Mouse (Mus musculus) urinary bladder, adult 2 months (tissue): ENCODE results near the gene Zbed6. TPM values are rescaled to one million over a fixed set of nuclear protein-coding genes. Genes with fewer than 3 reads are reported as not detected.
A peak's percentile ranks its signal among the peaks of the same experiment; 100 is the strongest.
"Not testable (repeated sequence)": the region's sequence is repeated elsewhere in the genome, so short reads cannot be mapped to it uniquely, and the experiment has no call there.

Source experiments
- DNase-seq: peaks from one replicate; pipeline ENCODE4 v3.0.0; 2022; ENCODE audit warnings: low spot score
- polyA plus RNA-seq: library from polyadenylated mRNA; depleted of rRNA; stranded (reverse); fragments of >200 nt; gene quantifications from 2 replicates; pipeline ENCODE4 v1.2.3, GENCODE M21; 2012; rRNA removed

Gene Zbed6
- polyA plus RNA-seq, result 0.59 and 4.8 TPM in 2 replicates

DNA sequence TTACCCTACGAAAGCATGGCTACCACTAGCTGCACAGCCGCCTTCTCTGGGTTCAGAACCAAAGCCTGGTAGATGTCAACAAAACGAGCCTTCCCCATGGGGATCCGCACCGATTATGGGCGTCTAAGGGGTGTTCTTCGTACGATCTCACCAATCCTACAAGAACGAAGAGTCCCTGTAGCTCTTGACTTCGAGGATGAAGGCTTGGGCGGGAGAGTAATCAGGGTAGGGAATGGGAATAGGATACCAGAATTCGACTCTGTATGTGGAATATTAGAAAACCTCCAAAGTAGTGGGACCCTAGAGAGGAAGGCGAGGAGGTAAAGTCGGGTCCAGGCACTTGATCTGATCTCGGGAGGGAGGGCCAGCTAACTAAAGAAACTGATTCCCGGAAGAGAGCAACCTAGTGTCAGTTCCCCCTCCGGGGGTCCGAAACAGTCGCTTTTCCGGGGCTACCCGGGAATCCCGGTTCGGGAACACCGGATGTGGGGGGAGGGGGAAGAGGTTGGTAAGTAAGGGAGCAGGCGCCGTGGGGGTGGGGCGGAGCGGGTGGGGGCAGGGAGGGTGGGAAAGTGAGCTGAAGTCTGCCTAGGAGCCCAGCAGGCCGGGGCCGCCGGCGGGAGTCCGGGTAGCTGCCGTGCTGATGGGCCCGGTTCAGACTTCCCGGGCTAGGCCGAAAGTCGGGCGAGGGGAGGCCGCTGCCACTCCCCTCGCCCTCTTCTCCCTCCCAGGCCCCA lies at the start of gene Zbed6:
Gene Zbed6, minus strand, starts transcription at position 420 of the 737 bp plus-strand sequence.
- peak; percentile 60 for DNase-seq

- no peak for DNase-seq
Measured at GRCm38 (mm10) chr1:133709292-133709691, 48.6 kb upstream of the Zbed6 start.

- DNase-seq, result not testable (repeated sequence)
Measured at GRCm38 (mm10) chr1:133701824-133702223, 41.1 kb upstream of the Zbed6 start.

DNA sequence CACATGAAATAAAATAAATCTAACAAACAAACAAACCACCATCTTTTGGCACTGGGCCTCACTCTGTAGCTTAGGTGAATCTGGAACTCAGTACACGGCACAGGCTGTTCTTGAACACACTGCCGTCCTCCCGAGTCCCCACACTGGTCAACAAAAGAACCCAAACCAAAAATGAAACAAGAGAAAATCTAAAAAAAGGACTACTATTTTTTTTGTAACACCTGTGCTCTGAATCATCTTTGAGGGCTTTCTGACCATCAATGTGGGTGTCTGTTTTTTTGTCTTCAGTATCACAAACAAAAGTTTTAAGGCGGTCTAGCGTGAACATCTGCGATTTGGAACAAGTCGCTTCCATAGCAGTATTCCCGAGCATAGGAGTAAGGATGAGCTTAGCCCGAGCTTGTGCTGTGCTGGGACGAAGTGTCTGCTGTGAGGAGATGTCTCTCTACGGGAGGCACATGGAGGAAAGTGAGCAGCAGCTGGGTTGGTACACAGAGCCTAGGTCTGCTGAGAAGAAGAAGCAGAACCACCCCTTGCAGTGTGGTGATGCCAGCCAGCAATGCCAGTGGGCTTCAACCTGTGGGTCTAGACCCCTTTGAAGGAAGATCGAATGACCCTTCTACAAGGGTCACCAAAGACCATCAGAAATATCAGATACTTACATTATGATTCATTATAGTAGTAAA lies 37.4 kb upstream of the Zbed6 start:
- no peak for DNase-seq

GRCm38 (mm10) chr1:133695901-133696300 lies 35.2 kb upstream of the Zbed6 start:
- no peak for DNase-seq

GRCm38 (mm10) chr1:133694876-133695275 lies 34.2 kb upstream of the Zbed6 start:
- DNase-seq, result no peak

- DNase-seq, result no peak
Measured at GRCm38 (mm10) chr1:133694301-133694700, 33.6 kb upstream of the Zbed6 start.

DNA sequence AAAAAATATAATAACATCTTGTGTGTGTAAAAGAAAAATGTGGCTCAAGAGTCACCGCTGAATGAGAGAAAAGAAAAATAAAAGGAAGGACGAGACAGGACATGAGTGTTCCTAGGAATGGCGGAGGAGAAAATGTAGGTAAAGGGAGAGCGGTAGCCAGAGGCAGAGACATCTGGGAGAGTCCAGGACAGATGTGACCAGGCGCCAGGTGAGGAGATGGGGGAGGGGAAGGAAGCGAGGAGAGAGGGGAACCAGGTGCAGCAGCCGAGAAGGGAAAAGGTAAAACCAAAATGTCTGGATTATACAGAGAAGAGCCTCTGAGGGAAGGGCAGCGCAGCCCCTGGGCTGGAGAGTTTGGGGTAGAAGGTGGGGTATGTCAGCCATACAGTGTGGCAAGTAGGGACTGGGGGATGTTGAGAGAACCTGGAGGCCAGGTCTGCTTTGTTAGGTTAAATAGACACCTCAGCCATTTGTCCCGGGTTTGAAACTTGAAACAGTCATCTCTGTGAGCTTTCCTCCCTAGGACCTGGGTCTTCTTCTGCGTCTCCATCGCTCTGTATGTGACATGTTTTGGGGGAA lies 32.9 kb upstream of the Zbed6 start:
- DNase-seq, result no peak

DNA sequence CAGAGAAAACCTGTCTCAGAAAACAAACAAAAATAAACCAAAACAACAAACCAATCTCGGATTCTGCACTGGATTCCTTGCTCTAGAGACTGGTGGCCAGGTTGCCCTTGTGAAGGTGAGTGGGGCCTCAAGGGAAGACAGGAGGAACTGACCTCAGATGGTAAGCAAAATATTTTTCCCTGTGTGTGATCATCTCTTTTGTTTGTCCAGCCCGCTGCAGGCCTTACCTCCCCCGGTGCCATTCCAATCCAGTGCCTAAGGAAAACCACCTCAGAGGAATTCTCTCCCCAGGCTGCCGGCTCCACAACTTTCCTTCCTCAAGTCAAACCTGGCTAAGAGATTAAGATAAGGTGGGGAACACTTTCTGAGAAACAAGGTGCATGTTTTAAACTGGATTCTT lies 31.5 kb upstream of the Zbed6 start:
- DNase-seq, result no peak

GRCm38 (mm10) chr1:133691046-133691445 lies 30.4 kb upstream of the Zbed6 start:
- no peak for DNase-seq

- DNase-seq, result no peak
Measured at GRCm38 (mm10) chr1:133689897-133690296, 29.2 kb upstream of the Zbed6 start, which contains the start of gene Lax1. Lax1 (minus strand) TSS chr1:133690108.

DNA sequence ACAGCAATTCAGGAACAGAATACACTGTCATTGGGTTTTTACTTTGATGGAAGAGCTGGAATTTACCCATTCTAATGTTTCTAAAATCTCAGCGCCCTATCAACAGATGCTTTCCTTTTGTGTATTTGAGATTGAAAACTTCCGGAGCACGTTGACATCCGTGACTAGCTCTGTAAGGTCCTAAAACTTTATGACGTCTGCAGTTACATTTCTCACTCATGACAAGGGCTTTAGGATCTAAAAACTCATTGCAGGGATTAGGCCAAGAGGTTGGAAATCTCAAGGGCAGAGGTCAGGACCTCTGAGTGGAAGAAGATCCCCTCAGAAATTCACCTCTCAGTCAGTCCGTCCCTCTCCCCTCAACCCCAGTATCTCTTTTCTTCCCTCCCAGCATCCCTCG lies 27.6 kb upstream of the Zbed6 start:
- no peak for DNase-seq

- DNase-seq, result no peak
Measured at GRCm38 (mm10) chr1:133685749-133686519, 25.2 kb upstream of the Zbed6 start.

DNA sequence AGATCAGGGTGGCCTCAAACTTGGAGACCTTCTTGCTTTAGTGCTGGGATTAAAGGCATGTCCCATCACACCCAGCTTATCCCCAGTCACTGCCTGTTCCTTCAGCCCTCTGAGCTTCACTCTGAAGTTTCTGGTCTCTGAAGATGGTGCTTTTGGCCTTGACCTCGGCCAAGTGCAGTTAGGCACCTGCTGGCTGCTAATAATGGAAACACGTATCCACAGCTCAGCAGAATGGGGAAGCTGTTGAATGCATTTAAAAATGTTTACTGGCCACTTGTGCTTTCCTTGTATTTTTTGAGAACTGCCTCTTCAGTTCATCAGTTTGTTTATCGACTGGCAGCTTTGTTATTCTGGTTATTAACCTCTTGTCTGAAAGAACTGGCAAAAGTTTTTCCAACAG lies 11.1 kb upstream of the Zbed6 start:
- DNase-seq, result no peak

DNA sequence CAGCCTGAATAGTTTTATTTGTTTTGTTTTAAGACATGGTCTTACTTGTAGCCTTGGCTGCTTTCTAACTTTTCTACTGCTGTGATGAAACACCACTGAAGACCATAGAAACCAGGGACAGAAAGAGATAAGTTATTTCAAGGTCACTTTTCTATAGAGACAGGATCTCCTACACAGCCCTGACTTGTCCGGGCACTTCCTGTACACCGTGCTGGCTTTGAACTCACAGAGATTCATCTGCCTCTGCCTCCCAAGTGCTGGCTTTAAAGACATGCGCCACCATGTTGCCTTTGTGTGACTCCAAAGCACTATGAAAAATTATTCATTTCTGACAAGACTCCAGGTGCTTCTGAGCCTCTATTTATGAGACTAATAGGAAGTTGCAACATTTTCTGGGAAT lies 10.6 kb upstream of the Zbed6 start:
- no peak for DNase-seq

DNA sequence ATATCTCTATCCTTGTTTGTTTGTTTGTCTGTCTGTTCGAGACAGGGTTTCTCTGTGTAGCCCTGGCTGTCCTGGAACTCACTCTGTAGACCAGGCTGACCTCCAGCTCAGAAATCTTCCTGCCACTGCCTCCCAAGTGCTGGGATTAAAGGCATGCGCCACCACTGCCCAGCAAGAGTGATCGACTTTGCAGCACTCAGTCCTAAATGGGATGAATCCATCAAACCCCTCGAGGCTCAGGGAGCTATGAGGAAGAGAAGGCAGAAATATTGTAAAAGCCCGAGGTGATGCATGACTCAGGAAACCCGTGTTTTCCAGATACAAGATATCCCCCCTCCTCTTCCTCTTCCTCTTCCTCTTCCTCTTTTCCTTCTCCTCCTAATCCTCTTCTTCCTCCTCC lies 10.1 kb upstream of the Zbed6 start:
- DNase-seq, result no peak

- no peak for DNase-seq
Measured at GRCm38 (mm10) chr1:133670190-133670589, 9.5 kb upstream of the Zbed6 start.

DNA sequence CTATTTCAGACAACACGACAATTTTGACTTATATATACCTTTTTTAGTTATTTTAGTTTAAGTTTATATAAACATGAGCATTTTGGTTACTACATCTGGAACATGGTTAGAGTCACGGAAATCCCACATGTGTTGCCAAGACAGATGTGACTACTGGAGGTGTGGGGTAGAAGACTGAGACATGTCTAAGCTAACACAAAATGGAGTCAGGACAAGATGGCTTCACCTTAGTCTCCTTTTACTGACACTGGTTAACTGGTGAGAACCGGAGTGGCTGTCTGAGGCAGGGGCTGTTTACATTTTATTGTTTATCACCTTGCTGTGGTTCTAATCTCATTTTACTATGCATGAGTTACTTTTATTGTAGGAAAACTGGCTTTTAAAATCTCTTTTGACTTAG lies 7.9 kb upstream of the Zbed6 start:
- no peak for DNase-seq

DNA sequence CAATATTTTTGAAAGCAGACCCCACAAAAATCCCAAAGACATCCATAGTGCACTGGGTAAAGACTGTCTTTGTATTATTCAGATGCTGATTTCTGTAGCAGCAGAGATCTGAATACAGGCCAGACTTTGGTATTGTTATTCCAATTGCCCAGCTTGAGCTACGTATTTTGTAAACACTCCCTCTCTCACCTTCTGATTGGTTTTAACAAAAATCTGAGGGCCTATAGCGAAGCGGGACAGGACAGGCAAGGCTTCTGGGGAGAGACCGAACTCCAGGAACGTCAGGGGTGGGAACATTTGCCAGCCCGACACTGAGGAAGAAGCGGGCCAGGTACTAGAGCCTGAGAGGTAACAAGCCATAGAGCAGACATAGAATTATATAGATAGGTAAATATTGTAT lies 7.0 kb upstream of the Zbed6 start:
- DNase-seq, result no peak

DNA sequence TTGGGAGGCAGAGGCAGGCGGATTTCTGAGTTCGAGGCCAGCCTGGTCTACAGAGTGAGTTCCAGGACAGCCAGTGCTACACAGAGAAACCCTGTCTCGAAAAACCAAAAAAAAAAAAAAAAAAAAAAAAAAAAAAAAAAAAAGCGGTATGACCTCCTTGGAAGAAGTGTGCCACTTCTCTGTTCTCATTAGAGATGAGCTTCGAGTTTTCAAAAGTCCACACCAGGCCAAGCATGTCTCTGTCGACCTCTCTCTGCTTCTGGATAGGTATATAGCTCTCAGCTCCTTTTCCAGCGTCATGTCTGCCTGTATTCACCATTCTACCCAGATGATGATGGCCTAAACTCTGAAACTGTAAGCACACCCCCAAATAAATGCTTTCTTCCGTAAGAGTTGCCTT lies 5.0 kb upstream of the Zbed6 start:
- DNase-seq, result not testable (repeated sequence)

GRCm38 (mm10) chr1:133664203-133664970 lies 3.7 kb upstream of the Zbed6 start:
- DNase-seq, result no peak
